Mouse (Mus musculus) kidney, adult 11 months (tissue): ENCODE results near the gene Rnf115.
A peak's percentile ranks its signal among the peaks of the same experiment; 100 is the strongest.
"Not testable (repeated sequence)": the region's sequence is repeated elsewhere in the genome, so short reads cannot be mapped to it uniquely, and the experiment has no call there.

ENCODE experiments used
- DNase-seq: peaks from one replicate; pipeline ENCODE4 v3.0.0; 2022

Rnf115 gene

DNA sequence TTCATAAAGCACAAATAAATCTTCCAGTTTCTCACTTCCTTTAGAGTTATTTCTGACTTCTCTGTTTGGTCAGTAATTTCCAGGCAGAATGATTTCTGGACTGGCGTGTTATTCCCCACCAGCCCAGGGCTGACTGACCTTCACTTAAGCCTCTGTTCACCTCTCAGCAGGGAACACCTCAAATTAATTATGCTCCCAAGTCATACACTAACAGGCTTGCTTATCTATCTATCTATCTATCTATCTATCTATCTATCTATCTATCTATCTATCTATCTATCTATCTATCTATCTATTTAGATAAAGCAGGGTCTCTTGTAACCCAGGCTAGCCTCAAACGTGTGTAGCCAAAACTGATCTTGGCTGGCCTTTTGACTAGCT is 18.8 kb upstream of the Rnf115 start:
- DNase-seq = no peak

DNA sequence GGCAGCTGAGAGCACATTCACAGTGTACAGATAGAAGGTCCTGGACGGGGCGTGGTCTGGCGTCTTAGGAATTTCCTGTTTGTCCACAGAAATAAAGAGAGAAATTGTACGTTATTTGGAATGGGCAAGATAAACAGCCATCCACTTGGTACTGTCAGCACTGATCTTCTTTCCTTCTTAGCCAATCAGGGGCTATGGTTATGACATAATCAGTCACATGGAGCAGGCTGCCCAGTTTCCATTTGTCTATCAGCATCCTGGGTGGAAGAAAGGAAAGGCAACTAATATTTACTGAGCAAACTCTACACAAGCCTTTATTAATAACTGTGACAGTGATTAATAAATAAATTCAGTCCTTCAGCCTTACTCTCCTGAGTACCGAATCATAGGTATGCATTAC is 13.2 kb upstream of the Rnf115 start:
- no peak for DNase-seq

- DNase-seq = no peak
These were observed 11.6 kb upstream of the Rnf115 start for GRCm38 (mm10) chr3:96715854-96716253.

DNA sequence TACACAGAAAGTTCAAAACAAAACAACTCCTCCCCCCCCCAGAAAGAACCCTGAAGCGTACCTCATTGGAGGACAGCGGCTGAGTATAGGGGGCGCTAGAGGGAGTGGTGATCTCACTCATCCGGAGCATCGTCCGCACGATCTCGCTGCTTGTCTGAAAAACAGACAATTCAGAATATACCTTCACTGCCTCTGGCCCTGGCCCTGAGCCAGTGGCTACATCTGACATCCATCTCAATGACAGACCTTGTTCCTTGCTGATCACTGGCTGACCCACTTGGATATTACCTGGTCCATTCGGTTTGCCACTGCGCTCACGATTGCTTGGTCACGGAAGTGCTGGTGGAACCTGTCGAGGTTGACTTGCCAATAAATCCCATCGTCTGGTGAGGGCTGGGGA is 8.3 kb upstream of the Rnf115 start:
- DNase-seq = no peak

GRCm38 (mm10) chr3:96727828-96728633 is 567 bp downstream of the Rnf115 start:
- DNase-seq = no peak

GRCm38 (mm10) chr3:96728634-96729402 is 1.4 kb downstream of the Rnf115 start:
- no peak for DNase-seq

DNA sequence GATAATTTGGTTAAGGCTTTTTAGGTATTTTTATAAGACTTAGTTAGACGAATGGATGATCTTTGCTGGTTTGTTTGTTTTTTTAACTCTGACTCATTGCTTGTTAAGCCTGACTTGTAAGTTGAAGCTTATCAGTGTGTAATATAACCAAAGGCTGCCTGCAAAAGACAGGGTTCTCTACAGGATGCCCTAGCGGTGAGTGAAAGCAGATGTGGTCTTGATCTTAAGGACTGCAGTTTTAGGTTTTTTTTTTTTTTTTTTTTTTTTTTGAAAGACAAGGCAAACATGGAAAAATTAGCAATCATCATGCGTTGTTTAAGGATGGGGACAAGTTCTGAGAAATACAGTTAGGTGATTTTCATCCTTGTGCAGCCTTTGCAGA is 1.9 kb downstream of the Rnf115 start:
- no peak for DNase-seq

DNA sequence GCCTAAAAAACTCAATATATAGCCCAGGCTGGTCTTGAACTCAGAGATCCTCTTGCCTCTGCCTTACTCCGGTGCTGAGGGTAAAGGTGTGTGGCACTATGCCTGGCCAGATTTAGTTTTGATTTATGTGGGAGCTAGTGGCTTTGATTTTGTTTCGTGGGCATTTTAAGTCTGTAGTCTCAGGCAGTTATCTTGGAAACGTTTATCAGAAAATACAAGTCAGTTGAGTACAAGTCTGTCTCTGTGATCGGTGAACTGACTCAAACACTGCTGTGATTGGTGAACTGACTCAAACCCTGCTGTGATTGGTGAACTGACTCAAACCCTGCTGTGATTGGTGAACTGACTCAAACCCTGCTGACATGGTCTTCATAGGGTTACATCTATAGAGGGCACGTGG is 3.3 kb downstream of the Rnf115 start:
- DNase-seq = no peak

DNA sequence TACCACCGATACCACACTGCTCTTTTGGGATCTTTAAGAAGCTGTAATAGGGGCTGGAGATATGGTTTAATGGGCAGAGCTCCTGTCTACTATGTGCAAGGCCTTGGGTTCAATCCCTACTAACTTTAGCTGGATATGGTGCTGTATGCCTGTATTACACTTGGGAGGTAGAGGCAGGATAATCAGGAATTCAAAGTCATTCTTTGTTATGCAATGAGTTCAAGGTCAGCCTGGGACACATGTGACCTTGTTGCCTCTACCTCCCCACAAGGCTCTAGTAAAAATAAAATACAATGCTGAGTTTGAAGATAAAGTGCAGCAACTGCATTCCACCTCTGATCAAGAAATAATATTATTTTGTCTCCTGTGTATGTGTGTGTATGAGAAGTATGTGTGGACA is 6.5 kb downstream of the Rnf115 start:
- DNase-seq = no peak

- DNase-seq = no peak
These were observed 7.7 kb downstream of the Rnf115 start for GRCm38 (mm10) chr3:96735200-96735599.

DNA sequence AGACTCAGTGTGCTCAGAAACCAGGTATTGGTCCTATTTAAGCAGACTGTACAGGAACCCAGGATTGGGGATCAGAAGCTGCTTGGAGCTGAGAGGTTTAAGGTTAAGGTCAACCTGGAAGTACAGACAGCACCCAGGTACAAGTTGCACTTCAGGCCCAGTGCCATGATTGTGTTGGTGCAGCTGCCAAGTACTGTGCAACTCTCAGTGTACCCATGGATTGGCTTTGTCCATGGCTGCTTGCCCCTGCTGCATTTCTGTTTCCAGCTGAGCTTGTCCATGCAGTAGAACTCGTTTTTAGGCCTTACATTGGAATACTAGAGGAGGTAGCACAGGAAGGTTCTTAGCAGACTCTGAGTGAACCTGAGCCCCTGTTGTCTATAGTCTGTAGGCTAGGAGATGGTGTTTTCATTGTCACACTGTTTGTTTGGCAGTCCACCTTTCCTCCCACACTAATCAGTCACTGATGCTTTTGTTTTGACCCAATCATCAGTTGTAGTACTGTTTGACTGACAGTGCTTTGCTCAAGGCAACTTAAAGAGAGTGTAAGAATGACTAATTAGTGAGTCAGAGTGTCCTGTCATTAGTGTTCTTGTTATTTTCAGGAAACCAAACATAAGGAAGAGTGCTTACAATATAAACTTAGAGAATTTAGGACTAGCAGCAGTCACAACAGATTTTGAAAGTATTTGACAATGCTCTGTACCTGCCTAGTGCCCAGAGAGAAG is 9.7 kb downstream of the Rnf115 start:
- no peak for DNase-seq

- DNase-seq = no peak
These were observed 10.5 kb downstream of the Rnf115 start for GRCm38 (mm10) chr3:96737995-96738394.

DNA sequence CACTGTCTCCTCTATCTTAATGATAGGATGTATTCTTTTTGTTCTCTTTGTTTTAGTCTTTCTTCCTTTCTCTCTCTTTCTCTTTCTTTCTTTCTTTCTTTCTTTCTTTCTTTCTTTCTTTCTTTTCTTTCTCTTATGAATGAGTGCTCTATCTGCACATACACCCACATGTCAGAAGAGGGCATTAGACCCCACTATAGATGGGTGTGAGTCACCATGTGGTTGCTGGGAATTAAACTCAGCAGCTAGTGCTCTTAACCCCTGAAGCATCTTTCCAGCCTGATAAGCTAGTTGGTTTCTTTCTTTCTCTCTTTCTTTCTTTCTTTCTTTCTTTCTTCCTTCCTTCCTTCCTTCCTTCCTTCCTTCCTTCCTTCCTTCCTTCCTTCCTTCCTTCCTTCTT is 12.8 kb downstream of the Rnf115 start:
- not testable (repeated sequence) for DNase-seq

DNA sequence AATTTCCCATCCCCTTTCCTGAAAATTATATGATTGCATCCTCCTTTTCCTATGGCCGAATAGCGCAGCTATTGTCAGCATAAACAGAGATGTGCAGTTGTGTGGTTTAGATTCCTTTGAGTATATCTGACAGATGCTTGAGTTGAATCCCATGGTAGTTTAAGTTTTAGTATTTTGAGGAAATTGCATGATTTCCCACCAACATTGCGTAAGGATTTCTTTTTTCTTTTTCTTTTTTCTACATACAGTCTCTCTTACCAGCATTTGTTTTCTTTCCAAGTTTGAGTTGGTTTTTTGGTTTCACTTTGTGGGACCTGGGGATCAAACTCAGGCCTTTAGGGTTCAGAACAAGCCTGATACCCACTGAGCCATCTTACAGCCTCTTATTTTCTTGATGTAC is 16.9 kb downstream of the Rnf115 start:
- no peak for DNase-seq

DNA sequence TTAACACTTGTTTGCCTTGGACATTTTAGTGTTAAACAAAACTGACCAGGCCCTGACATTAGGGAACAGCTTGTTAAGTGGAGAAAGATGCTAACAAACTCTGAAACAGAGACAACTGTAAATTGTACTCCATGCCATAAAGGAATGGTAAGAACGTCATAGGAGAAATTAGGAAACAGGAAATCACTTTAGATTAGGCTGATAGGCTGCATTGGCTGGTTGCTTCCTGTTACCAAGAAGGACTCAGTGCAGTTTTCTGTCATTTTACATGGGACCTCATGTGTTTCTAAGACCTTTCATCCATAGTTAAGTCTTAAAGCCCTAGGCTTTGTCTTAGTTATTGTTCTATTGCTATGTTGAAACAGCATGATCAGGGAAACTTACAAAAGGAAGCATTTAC is 19.4 kb downstream of the Rnf115 start:
- DNase-seq = no peak

DNA sequence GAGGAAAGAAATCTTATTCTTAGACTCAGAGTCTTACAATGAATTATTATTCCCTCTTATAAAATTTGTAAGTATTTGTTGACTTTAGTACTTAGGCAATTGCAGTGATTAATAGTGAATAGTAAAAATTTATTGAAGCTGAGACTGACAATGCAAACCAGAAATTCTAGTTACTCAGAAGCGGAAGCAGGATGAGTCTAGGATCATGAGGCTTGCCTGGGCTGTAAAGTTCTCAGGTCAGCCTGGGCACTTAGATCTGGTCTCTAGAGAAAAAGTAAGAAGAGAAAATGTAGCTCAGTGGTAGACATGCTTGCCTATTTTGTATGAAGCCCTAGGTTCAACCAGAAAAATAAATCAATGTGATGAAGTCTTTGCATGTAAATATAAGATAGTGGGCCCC is 28.5 kb downstream of the Rnf115 start:
- no peak for DNase-seq

DNA sequence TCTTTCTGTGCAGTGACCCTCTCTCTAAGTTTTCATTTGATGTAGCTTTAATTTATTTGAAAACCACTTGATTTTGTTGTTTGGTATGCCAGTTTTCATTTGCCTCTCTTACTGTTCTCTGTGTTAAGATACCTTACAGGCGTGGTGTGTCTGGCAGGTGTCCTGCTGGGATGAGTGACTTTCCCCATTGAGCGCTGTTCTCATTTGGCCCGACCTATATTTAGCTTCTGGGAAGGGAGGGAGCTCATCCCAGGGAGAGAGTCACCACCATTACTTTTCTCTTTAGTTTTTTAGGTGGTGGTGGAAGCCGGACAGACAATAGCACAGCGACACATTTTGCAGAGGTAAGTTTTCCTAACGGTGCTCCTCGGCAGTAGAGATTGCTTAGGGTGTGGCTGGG is 30.2 kb downstream of the Rnf115 start:
- no peak for DNase-seq

- no peak for DNase-seq
These were observed 32.2 kb downstream of the Rnf115 start for GRCm38 (mm10) chr3:96759695-96760094.

DNA sequence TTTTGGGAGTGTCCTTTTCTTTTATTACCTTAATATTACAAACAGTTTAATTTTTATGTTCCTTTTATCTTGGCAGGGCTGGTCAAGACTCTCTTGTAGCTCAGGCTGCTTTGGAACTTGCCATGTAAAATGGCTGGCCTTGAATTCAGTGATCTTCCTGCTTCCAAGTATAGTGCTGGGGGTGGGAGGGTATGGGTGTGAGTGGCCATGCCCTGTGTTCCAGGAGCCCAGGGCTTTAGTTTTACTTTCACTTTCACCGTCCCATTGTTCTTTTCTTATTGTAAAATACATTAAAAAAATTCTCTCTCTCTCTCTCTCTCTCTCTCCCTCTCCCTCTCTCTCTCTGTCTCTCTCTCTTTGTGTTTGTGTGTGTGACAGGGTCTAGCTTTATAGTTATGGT is 37.1 kb downstream of the Rnf115 start:
- DNase-seq = no peak

- DNase-seq = no peak
These were observed 42.5 kb downstream of the Rnf115 start for GRCm38 (mm10) chr3:96769971-96770370.

DNA sequence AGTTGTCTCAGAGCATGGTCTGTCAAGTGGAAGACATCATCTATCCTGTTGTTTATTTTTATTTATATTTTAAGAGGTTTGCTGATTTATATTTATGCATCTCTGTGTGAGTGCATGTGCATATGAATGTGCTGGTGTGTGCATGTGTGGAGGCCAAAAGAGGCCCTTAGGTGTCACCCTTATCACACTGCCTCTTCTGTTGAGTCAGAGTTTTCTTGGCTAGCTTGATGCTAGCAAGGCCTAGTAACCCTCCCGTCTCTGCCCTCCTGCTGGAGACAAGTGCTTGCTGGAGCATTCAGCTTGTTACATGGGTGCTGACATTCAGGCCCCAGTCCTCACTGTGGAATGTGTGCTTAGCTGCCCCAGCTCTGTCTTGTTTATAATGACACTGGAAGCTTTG is 45.5 kb downstream of the Rnf115 start:
- DNase-seq = no peak

DNA sequence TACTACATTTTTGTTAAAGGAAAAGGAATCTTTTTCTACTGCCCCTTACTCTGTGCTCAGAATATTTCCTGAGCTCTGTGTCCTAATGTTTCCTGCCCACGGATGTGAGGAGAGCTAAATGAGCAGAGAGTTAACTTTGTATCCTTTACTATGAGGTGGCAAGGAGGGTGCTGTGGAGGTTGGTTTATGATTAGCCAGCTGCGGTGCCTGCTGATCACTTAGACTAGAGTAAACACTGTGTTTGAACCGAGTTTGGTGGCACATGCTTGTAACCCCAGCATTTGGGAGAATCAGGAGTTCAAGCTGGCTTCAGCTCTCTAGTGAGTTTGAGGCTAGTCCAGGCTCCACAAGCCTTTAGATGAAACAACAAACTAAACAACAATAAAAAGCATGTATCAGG is 49.7 kb downstream of the Rnf115 start:
- DNase-seq = peak; percentile 65

- DNase-seq = no peak
These were observed 54.8 kb downstream of the Rnf115 start for GRCm38 (mm10) chr3:96782236-96782635.

GRCm38 (mm10) chr3:96787784-96788183 is 60.3 kb downstream of the Rnf115 start:
- DNase-seq = no peak
